Mouse (Mus musculus) heart, postnatal 0 days (tissue): ENCODE measurements around the gene Ubxn6.

ENCODE experiments used
- CTCF ChIP-seq: IDR thresholded peaks from 2 replicates; pipeline ENCODE4 v1.5.1; 2016; ENCODE audit warnings: antibody characterized with exemption, control low read depth, low read depth
- EP300 ChIP-seq: IDR thresholded peaks from 2 replicates; pipeline ENCODE4 v1.6.1; 2016; ENCODE audit warnings: antibody characterized with exemption, low read depth

GRCm38 (mm10) chr17:56020400-56021084 is 54.3 kb downstream of the Ubxn6 start:
- no peak for TF ChIP-seq CTCF
- no peak for TF ChIP-seq EP300
